ENCODE assay signal across 14 mouse cellular contexts in the genomic region with DNA sequence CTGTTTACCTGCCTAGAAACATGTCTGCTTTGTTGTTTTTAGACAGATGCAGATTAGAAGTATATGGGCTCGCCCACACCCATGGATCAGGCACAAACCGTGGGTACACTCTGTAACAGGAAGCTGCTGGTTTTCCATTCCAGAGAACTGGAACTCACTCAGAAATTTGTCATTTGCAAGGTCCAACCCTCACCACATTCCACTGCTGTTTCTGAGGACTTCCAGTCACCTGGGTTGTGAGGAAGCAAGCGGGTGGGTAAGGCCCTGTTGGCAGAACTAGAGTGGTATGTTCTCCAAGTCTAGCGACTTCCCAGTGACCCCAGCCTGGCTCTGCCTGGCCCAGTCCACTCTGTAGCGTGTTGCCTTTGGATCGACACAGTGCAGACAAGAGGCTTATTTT.
DNase-seq lines count a peak whose midpoint lies in the region; ATAC-seq and TF ChIP-seq lines count a peak whose summit lies in the region.
"Had no signal": no experiment of that assay in that cellular context is flagged by ENCODE, and none has a peak within 500 bp of the region (broad histone marks: within the 10 kb centered on the region; RNA-seq: fewer than 3 reads in every experiment).

No protein-coding gene starts in this region.

- WGBS in limb, embryonic 15.5 days, result 57% methylated on average over 6 of the region's 6 CpGs
- WGBS in limb, embryonic 10.5 days, result 91% methylated on average over 6 of the region's 6 CpGs

- no peak overlapping the region for H3K9ac ChIP-seq in limb, embryonic 15.5 days
- H3K9ac ChIP-seq: liver, postnatal 0 days had no signal

- no peaks in the 10 kb centered on the region for H3K36me3 ChIP-seq in limb, embryonic 15.5 days
- H3K36me3 ChIP-seq in limb, embryonic 10.5 days, result no peaks in the 10 kb centered on the region

- H3K27me3 ChIP-seq in limb, embryonic 15.5 days, result 0 out of 2 replicates have a peak, but pooled peaks cover 3% of the 10 kb centered on the region
- no peaks in the 10 kb centered on the region for H3K27me3 ChIP-seq in limb, embryonic 10.5 days (ENCODE audit: low read depth, poor library complexity, severe bottlenecking)
- H3K27me3 ChIP-seq: Patski had no signal

- intact Hi-C loops in gastrocnemius, adult 2 months (cut with DNase I), result no loop called here

- no peak for ATAC-seq in limb, embryonic 15.5 days (ENCODE audit: insufficient number of reproducible peaks, low FRiP score, low TSS enrichment, low read depth)
- no peak for ATAC-seq in megakaryocyte, adult 5-6 weeks (ENCODE audit: poor library complexity, severe bottlenecking)
- ATAC-seq: inflammation-experienced regulatory T-cells, adult 6 months; liver, postnatal 0 days; Patski had no signal

- no peak overlapping the region for H3K4me2 ChIP-seq in limb, embryonic 15.5 days

- H3K27ac ChIP-seq in gastrocnemius, adult 2 months, result peak overlapping the region; percentile 87
- H3K27ac ChIP-seq in limb, embryonic 15.5 days, result peak overlapping the region; percentile 33; the same call in 1 of the 2 replicates
- H3K27ac ChIP-seq in limb, embryonic 10.5 days, result no peak overlapping the region

- TF ChIP-seq CTCF in gastrocnemius, adult 2 months (IDR thresholded peaks at IDR 0.05), result no peak

- H3K4me1 ChIP-seq in limb, embryonic 15.5 days, result peaks cover 25% of the 10 kb centered on the region
- no peaks in the 10 kb centered on the region for H3K4me1 ChIP-seq in limb, embryonic 10.5 days

- H3K9me3 ChIP-seq in limb, embryonic 15.5 days, result no peaks in the 10 kb centered on the region
- no peaks in the 10 kb centered on the region for H3K9me3 ChIP-seq in limb, embryonic 10.5 days (replicated peaks)

- H3K4me3 ChIP-seq in gastrocnemius, adult 2 months, result no peak overlapping the region
- no peak overlapping the region for H3K4me3 ChIP-seq in limb, embryonic 15.5 days
- H3K4me3 ChIP-seq in limb, embryonic 10.5 days, result no peak overlapping the region

- DNase-seq in gastrocnemius, adult 2 months, result peak; percentile 67
- DNase-seq in gastrocnemius, postnatal 4 days (ENCODE audit: low spot score in 2 of 2), result no peak
- no peak for DNase-seq in limb, embryonic 10.5 days (ENCODE audit: low spot score)
- peak; percentile 67 to 84 for DNase-seq in heart, adult 18-20 months
- DNase-seq in heart, postnatal 4 days, result peak; percentile 40
- DNase-seq in urinary bladder, adult 18-20 months (ENCODE audit: low spot score in 2 of 2), result no peak
- DNase-seq: adrenal gland, postnatal 10 days; gastrocnemius, postnatal 14 days; liver, postnatal 0 days; thymus, postnatal 4 days had no signal

Comparison
In these comparisons a context has a peak if more than half of its experiments do, and no peak if none do; other contexts are left out.
1. DNase-seq: peak in gastrocnemius, adult 2 months (single experiment), heart, adult 18-20 months (2 of 2) and heart, postnatal 4 days (single experiment); none in gastrocnemius, postnatal 4 days (0 of 2), limb, embryonic 10.5 days (single experiment) and urinary bladder, adult 18-20 months (0 of 2).